Mouse (Mus musculus): ENCODE results near the gene Sec24a.

Gene Sec24a

GRCm38 (mm10) chr11:51646751-51647667, 116.4 kb downstream of the Sec24a start:
- no peak for DNase-seq

GRCm38 (mm10) chr11:51646245-51646644, 117.2 kb downstream of the Sec24a start:
- no peak for DNase-seq

- DNase-seq, result no peak
Observed at GRCm38 (mm10) chr11:51645293-51645692, 118.1 kb downstream of the Sec24a start.

GRCm38 (mm10) chr11:51644217-51644616, 119.2 kb downstream of the Sec24a start:
- DNase-seq, result no peak

- DNase-seq, result no peak
Observed at GRCm38 (mm10) chr11:51643761-51644160, 119.7 kb downstream of the Sec24a start.

GRCm38 (mm10) chr11:51643202-51643601, 120.2 kb downstream of the Sec24a start:
- no peak for DNase-seq

All from right cerebral cortex, postnatal 14 days (tissue).